9 mouse cellular contexts compared by ENCODE assay signal in genomic region chr9:63145249-63146125, GRCm38 (mm10). TPM values are rescaled to one million over a fixed set of nuclear protein-coding genes. Genes with fewer than 3 reads are reported as not detected.
DNase-seq lines count a peak whose midpoint lies in the region; ATAC-seq lines count a peak whose summit lies in the region.
"Had no signal": no experiment of that assay in that cellular context is flagged by ENCODE, and none has a peak within 500 bp of the region (broad histone marks: within the 10 kb centered on the region; RNA-seq: fewer than 3 reads in every experiment).

No protein-coding gene starts in this region.

- H3K4me1 ChIP-seq in heart, embryonic 10.5 days, result peaks cover 76% of the 10 kb centered on the region
- peaks cover 20% of the 10 kb centered on the region for H3K4me1 ChIP-seq in brown adipose tissue, adult 24 weeks (ENCODE audit: control insufficient read depth, insufficient read depth, insufficient read length, low read length)
- peaks cover 68% of the 10 kb centered on the region for H3K4me1 ChIP-seq in hindbrain, embryonic 15.5 days (replicated peaks)
- peaks cover 29% of the 10 kb centered on the region for H3K4me1 ChIP-seq in midbrain, embryonic 16.5 days (ENCODE audit: control insufficient read depth, insufficient read depth, low read length)

- H3K27me3 ChIP-seq in heart, embryonic 10.5 days (ENCODE audit: insufficient read depth, poor library complexity, severe bottlenecking), result peaks cover 100% of the 10 kb centered on the region
- peaks cover 82% of the 10 kb centered on the region for H3K27me3 ChIP-seq in hindbrain, embryonic 15.5 days
- H3K27me3 ChIP-seq in midbrain, embryonic 16.5 days (ENCODE audit: control insufficient read depth, insufficient read depth, low read depth, low read length), result peaks cover 76% of the 10 kb centered on the region

- H3K27ac ChIP-seq in heart, embryonic 10.5 days, result 0 out of 2 replicates have a peak overlapping the region, but pooled peaks have one; percentile 30
- H3K27ac ChIP-seq in brown adipose tissue, adult 24 weeks (replicated peaks; ENCODE audit: low read depth, low read length), result no peak overlapping the region
- H3K27ac ChIP-seq in hindbrain, embryonic 15.5 days (replicated peaks), result peak overlapping the region; percentile 72
- no peak overlapping the region for H3K27ac ChIP-seq in midbrain, embryonic 16.5 days (ENCODE audit: low read length)

- H3K4me3 ChIP-seq in heart, embryonic 10.5 days, result peak overlapping the region; percentile 49
- peak overlapping the region; percentile 31 for H3K4me3 ChIP-seq in brown adipose tissue, adult 24 weeks (ENCODE audit: insufficient read depth, low read depth, low read length)
- H3K4me3 ChIP-seq in hindbrain, embryonic 15.5 days, result peak overlapping the region; percentile 44
- H3K4me3 ChIP-seq in midbrain, embryonic 16.5 days (ENCODE audit: low read depth, low read length), result peak overlapping the region; percentile 10

- H3K9me3 ChIP-seq in heart, embryonic 10.5 days, result no peaks in the 10 kb centered on the region
- H3K9me3 ChIP-seq in hindbrain, embryonic 15.5 days, result no peaks in the 10 kb centered on the region
- H3K9me3 ChIP-seq in midbrain, embryonic 16.5 days (replicated peaks; ENCODE audit: control insufficient read depth, low read length, poor library complexity, severe bottlenecking), result no peaks in the 10 kb centered on the region

- peak overlapping the region; percentile 44 for H3K9ac ChIP-seq in hindbrain, embryonic 15.5 days
- no peak overlapping the region for H3K9ac ChIP-seq in midbrain, embryonic 16.5 days (ENCODE audit: low read depth, low read length)

- WGBS in heart, embryonic 10.5 days, result 2% methylated on average over 73 of the region's 73 CpGs
- under 1% methylated on average over 71 of the region's 73 CpGs for WGBS in hindbrain, embryonic 15.5 days
- WGBS in midbrain, embryonic 16.5 days, result 2% methylated on average over 70 of the region's 73 CpGs

- ATAC-seq in hindbrain, embryonic 15.5 days (ENCODE audit: low FRiP score, low read depth), result no peak
- ATAC-seq in midbrain, embryonic 16.5 days, result no peak
- no peak for ATAC-seq in frontal cortex, adult (ENCODE audit: low TSS enrichment)

- DNase-seq in heart, embryonic 10.5 days (ENCODE audit: low spot score), result no peak
- DNase-seq in heart, adult 18-20 months, result no peak
- DNase-seq in urinary bladder, postnatal 25 days (ENCODE audit: low spot score), result no peak
- no peak for DNase-seq in left cerebral cortex, adult 8-10 months (ENCODE audit: low spot score in 2 of 2)

- H3K36me3 ChIP-seq in heart, embryonic 10.5 days, result no peaks in the 10 kb centered on the region
- no peaks in the 10 kb centered on the region for H3K36me3 ChIP-seq in hindbrain, embryonic 15.5 days
- no peaks in the 10 kb centered on the region for H3K36me3 ChIP-seq in midbrain, embryonic 16.5 days (ENCODE audit: control insufficient read depth, insufficient read depth, low read length)

- H3K4me2 ChIP-seq in hindbrain, embryonic 15.5 days, result peak overlapping the region; percentile 66
- H3K4me2 ChIP-seq in midbrain, embryonic 16.5 days (ENCODE audit: low read length), result 0 out of 2 replicates have a peak overlapping the region, but pooled peaks have one; percentile 20

RNA-seq across cellular contexts. Expression of gene Skor1, which starts 3.3 kb away (rescaled TPM):
- polyA plus RNA-seq in heart, embryonic 10.5 days (2016; fragmentation: Nextera tagmentation; extraction: Ambion mirVana), result 0.06 TPM in 1 of 2 replicates, not detected in the other
- not detected for total RNA-seq in heart, adult 18-20 months (2021)
- not detected in 2 replicates for polyA plus RNA-seq in brown adipose tissue, adult 24 weeks (2012; ENCODE audit: insufficient read depth, insufficient read length, missing spikeins)
- 15.0 and 20.5 TPM in 2 replicates for polyA plus RNA-seq in hindbrain, embryonic 15.5 days (2015; fragmentation: Nextera tagmentation; extraction: Ambion mirVana)
- polyA plus RNA-seq in midbrain, embryonic 16.5 days (2015; fragmentation: Nextera tagmentation; extraction: Ambion mirVana), result 0.54 and 0.75 TPM in 2 replicates
- total RNA-seq in left cerebral cortex, adult 8-10 months (2022), result under 1 TPM; 0.34 to 0.44 (median 0.37) TPM
- polyA plus RNA-seq: large intestine, adult 2 months had no signal

Comparison
In these comparisons a context has a peak if more than half of its experiments do, and no peak if none do; other contexts are left out.
1. H3K27ac ChIP-seq: peak in heart, embryonic 10.5 days (single experiment) and hindbrain, embryonic 15.5 days (single experiment); none in brown adipose tissue, adult 24 weeks (single experiment) and midbrain, embryonic 16.5 days (single experiment).
2. Peak in every context shown above with its lines, with median percentiles within 50 percentile points of each other: H3K4me3 ChIP-seq.